Mouse (Mus musculus) erythroblast, embryonic 14.5 days (primary cell): ENCODE measurements around the gene Slc35b4.

ENCODE experiments used
- GATA1 ChIP-seq: IDR thresholded peaks from 2 replicates; pipeline ENCODE4 v1.6.1; 2012; ENCODE audit warnings: low read length, inconsistent platforms, mixed read lengths
- TAL1 ChIP-seq: IDR thresholded peaks from 3 replicates; pipeline ENCODE4 v1.6.1; 2012; ENCODE audit warnings: low read length, inconsistent platforms, mixed read lengths

DNA sequence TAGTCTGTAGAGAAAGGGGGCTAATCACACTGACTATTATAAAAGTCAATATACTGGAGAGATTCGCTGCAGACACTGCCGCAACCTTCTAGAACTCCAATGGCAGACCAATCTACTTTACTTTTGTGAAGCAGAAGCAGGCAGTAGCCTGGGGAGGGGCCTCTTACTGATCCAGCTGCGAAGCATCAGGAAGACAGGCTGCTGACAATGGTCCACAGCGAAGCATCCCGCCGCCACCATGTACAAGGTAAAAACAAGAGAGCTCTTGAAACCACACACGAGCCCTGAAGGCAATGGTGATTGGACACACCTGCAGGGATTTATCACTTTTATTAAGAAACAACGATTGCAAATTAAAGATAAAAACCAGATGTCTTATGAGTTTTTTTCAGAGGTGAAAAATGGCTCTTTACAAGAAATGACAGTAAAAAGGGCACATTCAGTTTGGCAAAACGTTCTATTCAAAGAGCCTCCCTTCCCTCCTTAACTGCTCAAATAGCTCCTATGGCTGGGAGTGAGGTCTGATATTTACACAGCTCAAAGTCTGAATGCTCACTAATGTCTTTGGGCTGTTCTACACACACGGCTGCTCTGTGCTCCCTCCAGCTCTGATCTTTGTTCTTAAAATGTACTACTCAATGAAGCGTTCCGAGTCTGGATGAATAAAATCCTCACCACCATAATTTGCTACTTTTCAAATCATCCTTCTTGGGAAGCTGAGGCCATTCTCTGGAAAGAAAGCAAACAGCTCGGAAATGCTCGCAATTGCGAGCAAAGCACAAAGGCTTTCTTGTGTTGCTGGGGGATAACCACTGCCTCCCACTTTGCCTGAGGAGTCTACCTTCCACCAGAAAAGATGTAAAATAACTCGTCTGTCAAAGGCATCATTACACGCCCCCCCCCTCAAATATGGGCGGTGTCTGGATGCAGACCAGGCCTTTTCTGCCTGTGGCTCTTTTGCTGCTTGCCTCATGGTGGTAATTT lies 23.6 kb downstream of the Slc35b4 start:
- no peak for TF ChIP-seq GATA1
- TF ChIP-seq TAL1: no peak
